Mouse (Mus musculus) liver, embryonic 13.5 days (tissue): Measurements from ENCODE around the gene Isl2. TPM values are rescaled to one million over a fixed set of nuclear protein-coding genes. Genes with fewer than 3 reads are reported as not detected.

Source experiments
- ATAC-seq: fragments of 200-750 bp; cut with Nextera tagmentation; 2 replicates; pipeline ENCODE4 v1.8.0; 2017; ENCODE audit warnings: low read depth, mild to moderate bottlenecking, moderate number of reproducible peaks, moderate library complexity
- DNase-seq: peaks from one replicate; pipeline ENCODE4 v3.0.0; 2022
- H3K27ac ChIP-seq: fragments of 300-500 bp; sonication (generic); 2 replicates; pipeline ENCODE4 v1.5.1; 2015; ENCODE audit warnings: moderate library complexity, mild to moderate bottlenecking, inconsistent platforms
- H3K27me3 ChIP-seq: fragments of 300-500 bp; sonication (generic); 2 replicates; pipeline ENCODE4 v1.6.1; 2015; ENCODE audit warnings: mild to moderate bottlenecking, inconsistent platforms
- H3K36me3 ChIP-seq: fragments of 300-500 bp; sonication (generic); 2 replicates; pipeline ENCODE4 v1.6.1; 2015; ENCODE audit warnings: mild to moderate bottlenecking, inconsistent platforms
- H3K4me1 ChIP-seq: fragments of 300-500 bp; sonication (generic); replicated peaks from 2 replicates; pipeline ENCODE4 v1.6.1; 2015; ENCODE audit warnings: inconsistent platforms
- H3K4me2 ChIP-seq: fragments of 300-500 bp; sonication (generic); 2 replicates; pipeline ENCODE4 v1.6.1; 2015; ENCODE audit warnings: inconsistent platforms, mild to moderate bottlenecking, moderate library complexity
- H3K4me3 ChIP-seq: fragments of 300-500 bp; sonication (generic); replicated peaks from 2 replicates; pipeline ENCODE4 v1.5.1; 2015; ENCODE audit warnings: mild to moderate bottlenecking, inconsistent platforms
- H3K9ac ChIP-seq: fragments of 300-500 bp; sonication (generic); 2 replicates; pipeline ENCODE4 v1.6.1; 2015; ENCODE audit warnings: mild to moderate bottlenecking, inconsistent platforms
- H3K9me3 ChIP-seq: fragments of 300-500 bp; sonication (generic); replicated peaks from 2 replicates; pipeline ENCODE4 v1.6.1; 2016; ENCODE audit warnings: inconsistent platforms
- WGBS: fragments of 180-500 bp; shearing (Covaris S2); methylation state at CpG from one replicate; pipeline ENCODE4 v1.1.7; 2015; ENCODE audit not compliant: insufficient replicate concordance; 5-methylcytosine and 5-hydroxymethylcytosine counted together
- polyA plus RNA-seq: library from polyadenylated mRNA; unstranded; fragments of >200 nt; fragmentation: Nextera tagmentation; extraction: Ambion mirVana; gene quantifications from 2 replicates; pipeline ENCODE4 v1.2.1, GENCODE M21; 2015

The Isl2 gene
- polyA plus RNA-seq, 1 experiment from 2014 or later: 0.29 TPM

DNA sequence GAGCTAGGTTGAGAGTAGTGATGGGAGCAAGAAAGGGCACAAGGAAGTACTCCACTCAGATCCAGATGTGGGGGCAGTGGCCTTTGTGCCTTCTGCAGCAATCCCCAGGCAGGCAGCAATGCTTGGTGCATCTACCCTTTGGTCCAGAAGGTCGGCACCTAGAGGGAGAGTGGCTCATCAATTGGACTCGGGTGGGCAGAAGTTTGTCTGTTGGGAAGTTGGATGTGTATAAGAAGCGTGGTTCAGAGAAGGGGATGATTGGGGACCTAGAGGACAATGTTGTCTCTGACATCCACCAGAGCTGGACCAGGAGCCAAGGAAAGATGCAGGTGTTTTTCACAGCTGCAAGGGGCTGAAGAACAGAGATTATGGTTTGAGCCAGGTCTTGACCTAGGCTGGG lies 10.4 kb downstream of the Isl2 start:
- WGBS: 17% methylated on average over 3 of the region's 3 CpGs
- H3K36me3 ChIP-seq: no peaks in the 10 kb centered on the region
- H3K27ac ChIP-seq: no peak overlapping the region
- no peak for ATAC-seq
- H3K4me2 ChIP-seq: no peak overlapping the region
- H3K4me1 ChIP-seq: peaks cover 18% of the 10 kb centered on the region
- H3K27me3 ChIP-seq: peaks cover 63% of the 10 kb centered on the region
- H3K9me3 ChIP-seq: peaks cover 6% of the 10 kb centered on the region; the same call in 1 of the 2 replicates
- no peak overlapping the region for H3K4me3 ChIP-seq
- no peak overlapping the region for H3K9ac ChIP-seq
- DNase-seq: no peak

DNA sequence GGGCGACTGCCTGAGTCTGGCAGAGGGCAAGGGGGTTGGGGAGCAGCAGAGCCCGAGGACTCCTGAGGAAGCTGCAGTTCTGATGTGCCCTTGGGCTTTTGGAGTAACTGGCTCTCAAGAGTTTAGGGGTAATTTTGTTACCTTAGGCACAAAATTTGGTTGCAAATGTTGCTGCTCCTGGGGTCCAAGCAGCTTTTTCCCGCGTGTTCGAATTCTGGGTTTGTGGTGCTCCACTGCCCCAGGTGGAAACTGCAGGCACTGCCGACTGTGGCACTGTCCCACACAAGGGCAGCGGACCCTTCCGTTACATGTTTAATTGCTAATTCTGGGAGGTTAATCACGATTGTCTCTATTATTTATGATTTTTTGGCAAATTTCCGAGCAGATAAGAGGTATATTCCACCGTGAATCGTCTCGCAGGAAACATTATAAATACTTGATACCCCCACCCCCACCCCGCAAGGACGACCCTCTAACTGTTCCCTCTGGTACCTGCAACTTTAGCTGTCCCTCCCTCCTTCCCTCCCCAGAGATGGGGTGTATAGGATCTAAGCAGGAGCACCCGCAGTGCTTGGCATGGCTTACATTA lies 10.9 kb downstream of the Isl2 start:
- Histone ChIP-seq H3K27me3 (peaks cover 57% of the 10 kb centered on the region), H3K36me3 (no peaks in the 10 kb centered on the region), H3K4me2 (peak overlapping the region; percentile 19; the same call in 1 of the 2 replicates), H3K9ac (no peak overlapping the region), H3K27ac (no peak overlapping the region), H3K4me1 (peaks cover 14% of the 10 kb centered on the region), H3K4me3 (no peak overlapping the region), H3K9me3 (peaks cover 6% of the 10 kb centered on the region; the same call in 1 of the 2 replicates)
- no peak for ATAC-seq
- 11% methylated on average over 16 of the region's 16 CpGs for WGBS
- DNase-seq: no peak

DNA sequence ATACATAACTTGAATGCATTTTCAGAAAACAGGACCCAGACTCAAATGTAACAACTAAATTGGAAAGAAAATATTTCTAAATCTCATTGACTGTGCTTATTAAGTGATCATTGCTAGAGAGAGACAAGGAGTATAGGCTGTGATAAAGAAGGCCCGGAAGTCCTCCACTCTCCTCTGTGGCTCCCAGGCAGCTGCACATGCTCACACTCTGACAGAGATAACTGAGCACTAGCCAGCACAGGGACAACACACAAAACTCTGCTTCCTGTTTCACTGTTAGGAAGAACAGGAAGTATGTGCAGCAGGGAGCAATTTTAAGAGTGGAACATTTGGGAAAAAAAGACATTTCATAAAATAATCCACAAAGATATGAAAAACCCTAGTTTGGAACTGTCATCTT lies 16.5 kb downstream of the Isl2 start:
- Histone ChIP-seq H3K4me2 (no peak overlapping the region), H3K36me3 (no peaks in the 10 kb centered on the region), H3K4me1 (no peaks in the 10 kb centered on the region), H3K27me3 (peaks cover 2% of the 10 kb centered on the region), H3K9me3 (no peaks in the 10 kb centered on the region), H3K9ac (no peak overlapping the region), H3K27ac (no peak overlapping the region), H3K4me3 (no peak overlapping the region)
- ATAC-seq: no peak
- no peak for DNase-seq
- WGBS: 20% methylated on average over 1 of the region's 1 CpGs

DNA sequence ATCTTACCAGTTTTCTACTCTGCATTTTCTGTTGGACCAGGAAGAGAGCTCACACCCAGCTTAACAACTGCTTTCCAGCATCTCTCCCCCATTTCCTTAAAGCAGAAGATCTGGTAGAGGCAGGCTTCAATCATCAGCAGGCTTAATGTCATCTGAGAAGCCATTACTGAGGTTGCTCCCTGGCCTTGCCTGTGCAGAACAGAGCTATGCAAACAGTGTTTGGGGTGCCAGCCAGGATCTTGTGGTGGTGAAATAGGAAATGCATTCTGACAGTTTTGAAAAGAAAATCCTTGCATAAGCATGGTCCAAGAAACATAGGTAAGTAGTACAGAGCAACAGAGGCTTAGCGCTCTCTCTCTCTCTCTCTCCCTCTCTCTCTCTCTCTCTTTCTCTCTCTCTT lies 22.5 kb downstream of the Isl2 start:
- Histone ChIP-seq H3K36me3 (no peaks in the 10 kb centered on the region), H3K9me3 (no peaks in the 10 kb centered on the region), H3K4me1 (no peaks in the 10 kb centered on the region), H3K4me2 (no peak overlapping the region), H3K9ac (no peak overlapping the region), H3K27ac (no peak overlapping the region), H3K4me3 (no peak overlapping the region), H3K27me3 (no peaks in the 10 kb centered on the region)
- ATAC-seq: no peak
- WGBS: 93% methylated on average over 1 of the region's 1 CpGs
- no peak for DNase-seq

DNA sequence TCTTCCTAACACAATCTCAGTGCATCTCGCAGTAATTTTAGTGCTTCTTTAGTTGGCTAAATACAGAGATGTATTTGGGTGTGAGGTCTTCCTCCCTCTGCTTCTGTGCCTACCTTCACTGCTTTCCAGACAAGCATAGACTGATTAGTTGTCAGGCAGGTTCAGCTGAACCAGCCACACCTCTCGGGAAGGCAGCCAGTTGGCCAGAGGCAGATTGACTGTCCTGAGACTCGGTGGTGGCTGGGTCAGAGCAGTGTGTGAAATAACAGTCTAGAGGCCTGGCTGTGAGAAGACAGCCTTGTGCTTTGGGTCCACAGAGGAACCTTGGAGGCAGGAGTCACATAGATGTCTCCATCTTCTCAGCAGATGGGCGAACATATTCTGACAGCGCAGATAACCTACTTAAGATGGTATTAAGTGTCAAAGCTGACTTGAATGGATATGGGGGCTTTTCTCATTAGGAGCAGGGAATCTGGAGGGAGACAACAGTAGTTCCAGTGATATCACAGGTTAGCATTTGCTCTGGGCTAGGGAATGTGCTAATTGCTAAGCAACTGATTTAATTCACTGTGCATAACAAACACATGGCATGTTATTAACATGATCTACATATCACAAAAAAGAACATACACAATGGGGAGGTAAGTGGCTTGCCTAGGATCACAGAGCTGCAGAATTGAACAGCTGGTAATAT lies 30.1 kb downstream of the Isl2 start:
- no peak overlapping the region for H3K4me2 ChIP-seq
- DNase-seq (no peak), ATAC-seq (no peak)
- no peaks in the 10 kb centered on the region for H3K36me3 ChIP-seq
- H3K4me1 ChIP-seq: no peaks in the 10 kb centered on the region
- no peak overlapping the region for H3K27ac ChIP-seq
- no peaks in the 10 kb centered on the region for H3K9me3 ChIP-seq
- H3K27me3 ChIP-seq: no peaks in the 10 kb centered on the region
- no peak overlapping the region for H3K9ac ChIP-seq
- 61% methylated on average over 5 of the region's 5 CpGs for WGBS
- H3K4me3 ChIP-seq: no peak overlapping the region

DNA sequence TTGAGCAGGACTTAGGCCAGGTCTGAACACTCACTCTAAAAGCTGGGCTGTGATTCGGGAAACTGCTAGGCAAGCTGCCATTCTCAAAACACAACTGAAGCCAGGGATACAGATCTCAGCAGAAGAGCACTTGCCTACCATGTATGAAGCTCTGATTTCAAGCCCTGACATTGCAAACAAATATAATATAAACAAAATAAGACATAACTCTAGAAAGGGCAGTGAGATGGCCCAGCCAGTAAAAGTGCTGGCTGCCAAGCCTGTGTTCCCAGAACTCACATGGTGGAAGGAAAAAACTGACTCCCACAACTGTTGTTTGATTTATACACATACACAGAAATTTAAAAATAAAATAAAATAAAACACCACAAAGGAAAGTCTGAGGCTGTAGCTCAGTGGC lies 32.6 kb downstream of the Isl2 start:
- 72% methylated on average over 1 of the region's 1 CpGs for WGBS
- H3K9ac ChIP-seq: no peak overlapping the region
- H3K4me1 ChIP-seq: no peaks in the 10 kb centered on the region

DNA sequence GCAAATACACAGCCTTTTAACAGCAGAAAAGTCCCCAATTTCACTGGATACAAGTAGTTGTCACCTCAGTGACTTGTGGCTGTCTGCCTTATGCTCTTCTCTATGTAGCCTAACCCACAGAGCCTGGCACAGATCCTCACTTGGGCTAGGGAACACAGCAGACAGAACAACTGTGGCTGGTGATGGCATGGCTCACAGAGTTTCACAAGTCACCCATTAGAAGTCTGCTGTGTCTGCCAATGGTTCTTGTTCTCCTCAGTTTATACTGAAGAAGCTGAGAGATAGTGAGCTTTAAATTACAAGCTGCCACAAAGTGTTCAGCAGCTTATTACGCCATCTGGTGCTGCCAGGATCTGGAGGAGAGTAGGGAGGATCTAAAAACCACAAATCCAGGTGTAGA lies 38.1 kb downstream of the Isl2 start:
- peaks cover 3% of the 10 kb centered on the region; the same call in 1 of the 2 replicates for H3K4me1 ChIP-seq
- ATAC-seq (no peak), DNase-seq (no peak)
- no peak overlapping the region for H3K4me3 ChIP-seq
- H3K9ac ChIP-seq: no peak overlapping the region
- no peaks in the 10 kb centered on the region for H3K9me3 ChIP-seq
- no peaks in the 10 kb centered on the region for H3K27me3 ChIP-seq
- WGBS: 52% methylated on average over 1 of the region's 1 CpGs
- no peak overlapping the region for H3K27ac ChIP-seq
- no peaks in the 10 kb centered on the region for H3K36me3 ChIP-seq
- no peak overlapping the region for H3K4me2 ChIP-seq

More for the DNA sequence above, 32.6 kb downstream of the Isl2 start:
- Histone ChIP-seq H3K4me2 (no peak overlapping the region), H3K4me3 (no peak overlapping the region), H3K36me3 (no peaks in the 10 kb centered on the region), H3K27me3 (no peaks in the 10 kb centered on the region), H3K27ac (no peak overlapping the region), H3K9me3 (no peaks in the 10 kb centered on the region)
- no peak for ATAC-seq
- no peak for DNase-seq

DNA sequence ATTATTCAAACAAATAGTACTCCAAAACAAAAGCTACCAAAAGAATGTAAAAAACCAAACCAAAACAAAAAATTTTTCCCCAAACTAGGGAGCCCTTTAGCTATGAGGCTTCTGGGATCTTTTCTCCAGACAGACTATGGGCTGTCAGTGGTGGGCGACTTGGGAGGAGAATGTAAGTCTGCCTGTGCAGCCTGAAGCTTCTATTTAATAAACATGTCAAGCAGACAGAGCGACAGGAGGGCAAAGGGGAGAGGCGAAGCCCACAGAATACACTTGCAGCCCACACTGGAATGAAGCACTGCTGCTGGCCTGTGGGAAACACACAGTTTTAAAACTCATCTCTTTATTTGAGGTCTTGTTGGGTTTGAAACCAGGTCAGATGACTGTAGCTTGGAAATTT lies 42.9 kb downstream of the Isl2 start:
- DNase-seq (no peak), ATAC-seq (no peak)
- no peak overlapping the region for H3K27ac ChIP-seq
- no peaks in the 10 kb centered on the region for H3K36me3 ChIP-seq
- no peak overlapping the region for H3K4me3 ChIP-seq
- H3K9ac ChIP-seq: no peak overlapping the region
- no peaks in the 10 kb centered on the region for H3K9me3 ChIP-seq
- H3K27me3 ChIP-seq: no peaks in the 10 kb centered on the region
- whole genome bisulfite sequencing: 49% methylated on average over 3 of the region's 3 CpGs
- peaks cover 6% of the 10 kb centered on the region; the same call in 1 of the 2 replicates for H3K4me1 ChIP-seq
- no peak overlapping the region for H3K4me2 ChIP-seq

DNA sequence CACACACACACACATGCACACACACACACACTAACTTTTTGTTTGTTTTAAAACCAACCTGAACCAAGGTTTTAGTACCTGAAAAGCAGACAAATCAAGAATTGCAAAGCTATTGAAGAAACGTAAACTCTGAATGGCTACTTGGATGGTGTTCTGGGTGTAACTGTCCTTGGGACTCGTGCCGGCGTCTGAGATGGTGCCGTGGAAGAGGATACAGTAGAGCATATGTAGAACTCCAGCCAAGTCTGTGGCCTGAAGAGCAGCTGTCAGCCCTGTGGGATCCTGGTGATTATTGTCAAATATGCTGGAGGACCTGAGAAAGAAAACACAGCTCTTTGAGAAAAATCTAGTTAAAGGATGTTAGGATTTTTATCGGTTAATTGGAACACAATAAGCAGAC lies 47.7 kb downstream of the Isl2 start:
- Histone ChIP-seq H3K9me3 (no peaks in the 10 kb centered on the region), H3K27me3 (no peaks in the 10 kb centered on the region), H3K4me1 (peaks cover 10% of the 10 kb centered on the region; the same call in 1 of the 2 replicates), H3K27ac (no peak overlapping the region), H3K4me3 (no peak overlapping the region), H3K9ac (no peak overlapping the region), H3K36me3 (no peaks in the 10 kb centered on the region), H3K4me2 (no peak overlapping the region)
- whole genome bisulfite sequencing: 81% methylated on average over 6 of the region's 6 CpGs
- DNase-seq (no peak), ATAC-seq (no peak)

Other genes with a start within 250 kb of the Isl2 start
- 0.46 and 0.60 TPM in 2 replicates for gene Nrg4, start 211.8 kb upstream of the Isl2 start, polyA plus RNA-seq
- 0.05 TPM in 1 of 2 replicates, not detected in the other for gene Tmem266, start 211.8 kb upstream of the Isl2 start, polyA plus RNA-seq
- 173 and 203 TPM in 2 replicates for gene Etfa, start 26.4 kb upstream of the Isl2 start, polyA plus RNA-seq